Mouse (Mus musculus): ENCODE data around the gene Angptl7.

- TF ChIP-seq POLR2A (IDR thresholded peaks at IDR 0.05; ENCODE audit: insufficient read length, low read depth) = no peak
- TF ChIP-seq MYOD1 (IDR thresholded peaks at IDR 0.05; ENCODE audit: control insufficient read depth in 1 of 3, insufficient read length in 2 of 3, low read depth in 2 of 3) = no peak
- no peak for TF ChIP-seq CEBPB (IDR thresholded peaks at IDR 0.05; ENCODE audit: insufficient read depth, poor library complexity, severe bottlenecking)
Measured at GRCm38 (mm10) chr4:148464869-148465268, 35.4 kb downstream of the Angptl7 start.

Measured in myocyte (in vitro differentiated cells).